Comparison of ENCODE assay signal across 8 mouse cellular contexts in genomic region chr4:155840076-155841002, GRCm38 (mm10). TPM values are rescaled to one million over a fixed set of nuclear protein-coding genes. Genes with fewer than 3 reads are reported as not detected.
DNase-seq lines count a peak whose midpoint lies in the region; ATAC-seq and TF ChIP-seq lines count a peak whose summit lies in the region.

No protein-coding gene starts in this region.

- peak overlapping the region; percentile 79 for H3K27ac ChIP-seq in heart, adult 2 months
- H3K27ac ChIP-seq in embryonic facial prominence, embryonic 13.5 days: peak overlapping the region; percentile 86
- H3K27ac ChIP-seq in intestine, embryonic 15.5 days: peak overlapping the region; percentile 89

- H3K4me1 ChIP-seq in heart, adult 2 months (ENCODE audit: control insufficient read depth, insufficient read depth, low read length): peaks cover 19% of the 10 kb centered on the region
- peaks cover 38% of the 10 kb centered on the region for H3K4me1 ChIP-seq in embryonic facial prominence, embryonic 13.5 days
- peaks cover 33% of the 10 kb centered on the region for H3K4me1 ChIP-seq in intestine, embryonic 15.5 days (replicated peaks)

- TF ChIP-seq EP300 in heart, adult 2 months (IDR thresholded peaks at IDR 0.05; ENCODE audit: insufficient read depth, low read depth, low read length): no peak

- no peak for TF ChIP-seq CTCF in heart, adult 2 months (IDR thresholded peaks at IDR 0.05)

- no peaks in the 10 kb centered on the region for H3K79me2 ChIP-seq in heart, adult 2 months (replicated peaks; ENCODE audit: control insufficient read depth, insufficient read depth, low read length)

- peak overlapping the region; percentile 53 for H3K4me3 ChIP-seq in heart, adult 2 months
- peak overlapping the region; percentile 56 for H3K4me3 ChIP-seq in embryonic facial prominence, embryonic 13.5 days
- peak overlapping the region; percentile 50 for H3K4me3 ChIP-seq in intestine, embryonic 15.5 days (replicated peaks)

- no peaks in the 10 kb centered on the region for H3K9me3 ChIP-seq in embryonic facial prominence, embryonic 13.5 days
- no peaks in the 10 kb centered on the region for H3K9me3 ChIP-seq in intestine, embryonic 15.5 days

- DNase-seq in heart, adult 2 months: peak in 1 of 2 experiments; percentile 19
- no peak for DNase-seq in heart, adult 9 months (ENCODE audit: low spot score in 2 of 2)
- peak; percentile 70 for DNase-seq in 3T3-L1 (ENCODE audit: low read depth, low spot score)
- peak; percentile 46 for DNase-seq in naive thymus-derived CD4-positive, alpha-beta T cell, adult 2 months (ENCODE audit: low read depth)

- H3K9ac ChIP-seq in heart, adult 2 months (ENCODE audit: low read depth, low read length): peak overlapping the region; percentile 80
- peak overlapping the region; percentile 75 for H3K9ac ChIP-seq in embryonic facial prominence, embryonic 13.5 days
- peak overlapping the region; percentile 54 for H3K9ac ChIP-seq in intestine, embryonic 15.5 days

- no peak; the same call in 1 of the 2 replicates for ATAC-seq in embryonic facial prominence, embryonic 13.5 days (ENCODE audit: insufficient number of reproducible peaks, insufficient read depth, low FRiP score, low TSS enrichment, low read depth)
- ATAC-seq in intestine, embryonic 15.5 days: peak; percentile 21
- no peak for ATAC-seq in monocyte, adult 5-6 weeks (replicated peaks; ENCODE audit: insufficient number of reproducible peaks, low FRiP score, low TSS enrichment, poor library complexity, severe bottlenecking)
- no peak for ATAC-seq in activated CD4-positive, CD25-positive, alpha-beta regulatory T cell, adult 4 months

- H3K27me3 ChIP-seq in heart, adult 2 months (ENCODE audit: control insufficient read depth, insufficient read depth, low read length): no peaks in the 10 kb centered on the region
- peaks cover 6% of the 10 kb centered on the region; the same call in 1 of the 2 replicates for H3K27me3 ChIP-seq in embryonic facial prominence, embryonic 13.5 days
- H3K27me3 ChIP-seq in intestine, embryonic 15.5 days (replicated peaks): no peaks in the 10 kb centered on the region

- TF ChIP-seq POLR2A in heart, adult 2 months (IDR thresholded peaks at IDR 0.05; ENCODE audit: insufficient read depth, low read depth, low read length): no peak

- WGBS in heart, adult 2 months: 12% methylated on average over 8 of the region's 8 CpGs
- WGBS in embryonic facial prominence, embryonic 13.5 days: 3% methylated on average over 8 of the region's 8 CpGs
- 12% methylated on average over 8 of the region's 8 CpGs for WGBS in intestine, embryonic 15.5 days

- H3K36me3 ChIP-seq in heart, adult 2 months (ENCODE audit: control insufficient read depth, insufficient read depth, low read length): no peaks in the 10 kb centered on the region
- peaks cover 20% of the 10 kb centered on the region for H3K36me3 ChIP-seq in embryonic facial prominence, embryonic 13.5 days
- 0 out of 2 replicates have a peak, but pooled peaks cover 4% of the 10 kb centered on the region for H3K36me3 ChIP-seq in intestine, embryonic 15.5 days

- intact Hi-C loops in heart, adult 2 months (cut with DNase I): no loop called here

- H3K4me2 ChIP-seq in embryonic facial prominence, embryonic 13.5 days: peak overlapping the region; percentile 94
- H3K4me2 ChIP-seq in intestine, embryonic 15.5 days (replicated peaks): peak overlapping the region; percentile 86

RNA-seq across cellular contexts. Expression of gene Mxra8, which starts 0.9 kb away (rescaled TPM):
- 10 to 100 TPM; 26.7 to 31.9 TPM for total RNA-seq in heart, adult 2 months (2021)
- 84.7 and 118 TPM in 2 replicates for polyA plus RNA-seq in heart, adult 2 months (2012; rRNA removed)
- polyA plus RNA-seq in embryonic facial prominence, embryonic 13.5 days (2015; fragmentation: Nextera tagmentation; extraction: Ambion mirVana): 69.6 and 71.8 TPM in 2 replicates
- polyA plus RNA-seq in intestine, embryonic 15.5 days (2015; fragmentation: Nextera tagmentation; extraction: Ambion mirVana): 76.9 and 81.3 TPM in 2 replicates
- total RNA-seq in monocyte, adult 5-6 weeks (2017): 0.29 to 15.8 TPM (median 2.0 TPM) in 3 replicates
- polyA plus RNA-seq in activated CD4-positive, CD25-positive, alpha-beta regulatory T cell, adult 4 months (2017; shearing (Covaris generic)): 1 to 10 TPM; 4.1 to 9.9 TPM

RNA-seq across cellular contexts. Expression of gene Dvl1, which starts 6.9 kb away (rescaled TPM):
- total RNA-seq in heart, adult 2 months (2021): 10 to 100 TPM; 46.3 to 47.3 TPM
- 62.7 and 64.7 TPM in 2 replicates for polyA plus RNA-seq in heart, adult 2 months (2012; rRNA removed)
- 4.0 and 5.4 TPM in 2 replicates for polyA plus RNA-seq in embryonic facial prominence, embryonic 13.5 days (2015; fragmentation: Nextera tagmentation; extraction: Ambion mirVana)
- 9.9 and 11.9 TPM in 2 replicates for polyA plus RNA-seq in intestine, embryonic 15.5 days (2015; fragmentation: Nextera tagmentation; extraction: Ambion mirVana)
- total RNA-seq in monocyte, adult 5-6 weeks (2017): 18.8 to 30.1 TPM (median 27.0 TPM) in 3 replicates
- 1 to 10 TPM; 2.1 to 2.7 TPM for polyA plus RNA-seq in activated CD4-positive, CD25-positive, alpha-beta regulatory T cell, adult 4 months (2017; shearing (Covaris generic))

RNA-seq across cellular contexts. Expression of gene Aurkaip1, which starts 9.3 kb away (rescaled TPM):
- 100 to 1,000 TPM in 1 of 2 experiments, 10 to 100 TPM in 1; 99.2 to 117 TPM for total RNA-seq in heart, adult 2 months (2021)
- 106 and 125 TPM in 2 replicates for polyA plus RNA-seq in heart, adult 2 months (2012; rRNA removed)
- polyA plus RNA-seq in embryonic facial prominence, embryonic 13.5 days (2015; fragmentation: Nextera tagmentation; extraction: Ambion mirVana): 131 and 150 TPM in 2 replicates
- 169 and 171 TPM in 2 replicates for polyA plus RNA-seq in intestine, embryonic 15.5 days (2015; fragmentation: Nextera tagmentation; extraction: Ambion mirVana)
- total RNA-seq in monocyte, adult 5-6 weeks (2017): 102 to 125 TPM (median 108 TPM) in 3 replicates
- polyA plus RNA-seq in activated CD4-positive, CD25-positive, alpha-beta regulatory T cell, adult 4 months (2017; shearing (Covaris generic)): 100 to 1,000 TPM; 216 TPM

RNA-seq across cellular contexts. Expression of gene Tas1r3, which starts 22.8 kb away (rescaled TPM):
- under 1 TPM; 0.13 to 0.16 TPM for total RNA-seq in heart, adult 2 months (2021)
- 0.32 and 0.35 TPM in 2 replicates for polyA plus RNA-seq in heart, adult 2 months (2012; rRNA removed)
- 0.55 and 0.62 TPM in 2 replicates for polyA plus RNA-seq in embryonic facial prominence, embryonic 13.5 days (2015; fragmentation: Nextera tagmentation; extraction: Ambion mirVana)
- polyA plus RNA-seq in intestine, embryonic 15.5 days (2015; fragmentation: Nextera tagmentation; extraction: Ambion mirVana): 0.25 and 0.51 TPM in 2 replicates
- total RNA-seq in monocyte, adult 5-6 weeks (2017): 0.29 to 1.6 TPM (median 0.64 TPM) in 3 replicates
- polyA plus RNA-seq in activated CD4-positive, CD25-positive, alpha-beta regulatory T cell, adult 4 months (2017; shearing (Covaris generic)): under 1 TPM; 0.16 to 0.25 TPM

RNA-seq across cellular contexts. Expression of gene Ccnl2, which starts 28.1 kb away (rescaled TPM):
- total RNA-seq in heart, adult 2 months (2021): 10 to 100 TPM; 26.6 to 27.4 TPM
- polyA plus RNA-seq in heart, adult 2 months (2012; rRNA removed): 46.0 and 69.4 TPM in 2 replicates
- 217 and 248 TPM in 2 replicates for polyA plus RNA-seq in embryonic facial prominence, embryonic 13.5 days (2015; fragmentation: Nextera tagmentation; extraction: Ambion mirVana)
- polyA plus RNA-seq in intestine, embryonic 15.5 days (2015; fragmentation: Nextera tagmentation; extraction: Ambion mirVana): 132 and 138 TPM in 2 replicates
- 228 to 239 TPM (median 228 TPM) in 3 replicates for total RNA-seq in monocyte, adult 5-6 weeks (2017)
- 100 to 1,000 TPM; 115 to 122 TPM for polyA plus RNA-seq in activated CD4-positive, CD25-positive, alpha-beta regulatory T cell, adult 4 months (2017; shearing (Covaris generic))

Comparison
In these comparisons a context has a peak if more than half of its experiments do, and no peak if none do; other contexts are left out.
1. DNase-seq: peak in 3T3-L1 (single experiment) and naive thymus-derived CD4-positive, alpha-beta T cell, adult 2 months (single experiment); none in heart, adult 9 months (0 of 2).
2. Peak in every context shown above with its lines, with median percentiles within 50 percentile points of each other: H3K27ac ChIP-seq, H3K4me3 ChIP-seq and H3K9ac ChIP-seq.